Mouse (Mus musculus) liver, embryonic 11.5 days (tissue): ENCODE measurements at regions not wholly inside any gene's neighbourhood (a gene's known extent, or its start where the extent isn't known, plus 50 kb on each side); places are given as distances from the start of the nearest gene placed in this dataset.

ENCODE experiments used
- ATAC-seq: fragments of 200-750 bp; cut with Nextera tagmentation; replicated peaks from 2 replicates; pipeline ENCODE4 v1.8.0; 2017; ENCODE audit warnings: moderate number of reproducible peaks, mild to moderate bottlenecking, moderate TSS enrichment, moderate library complexity; ENCODE audit not compliant: low FRiP score
- DNase-seq: peaks from one replicate; pipeline ENCODE4 v3.0.0-alpha.2; 2017; ENCODE audit warnings: low spot score
- H3K27ac ChIP-seq: fragments of 300-500 bp; sonication (generic); 2 replicates; pipeline ENCODE4 v1.5.1; 2014; ENCODE audit warnings: mild to moderate bottlenecking, low read depth, low read length, control low read depth
- H3K27me3 ChIP-seq: fragments of 300-500 bp; sonication (generic); replicated peaks from 2 replicates; pipeline ENCODE4 v1.6.1; 2014; ENCODE audit warnings: low read length, mixed read lengths; ENCODE audit not compliant: control insufficient read depth, insufficient read depth
- H3K36me3 ChIP-seq: fragments of 300-500 bp; sonication (generic); 2 replicates; pipeline ENCODE4 v1.6.1; 2014; ENCODE audit warnings: mild to moderate bottlenecking, low read length, moderate library complexity, mixed read lengths; ENCODE audit not compliant: control insufficient read depth, insufficient read depth
- H3K4me1 ChIP-seq: fragments of 300-500 bp; sonication (generic); replicated peaks from 2 replicates; pipeline ENCODE4 v1.6.1; 2014; ENCODE audit warnings: low read length, mixed read lengths; ENCODE audit not compliant: control insufficient read depth, insufficient read depth
- H3K4me2 ChIP-seq: fragments of 300-500 bp; sonication (generic); 2 replicates; pipeline ENCODE4 v1.6.1; 2014; ENCODE audit warnings: mild to moderate bottlenecking, control low read depth, moderate library complexity
- H3K4me3 ChIP-seq: fragments of 300-500 bp; sonication (generic); 2 replicates; pipeline ENCODE4 v1.5.1; 2014; ENCODE audit warnings: low read depth, low read length, control low read depth
- H3K9ac ChIP-seq: fragments of 300-500 bp; sonication (generic); 2 replicates; pipeline ENCODE4 v1.6.1; 2014; ENCODE audit warnings: low read depth, low read length, control low read depth
- H3K9me3 ChIP-seq: fragments of 300-500 bp; sonication (generic); 2 replicates; pipeline ENCODE4 v1.6.1; 2016; ENCODE audit warnings: low read length, inconsistent platforms, mixed read lengths; ENCODE audit not compliant: control insufficient read depth
- whole genome bisulfite sequencing: fragments of 180-500 bp; shearing (Covaris S2); extraction: QIAGEN DNeasy Blood & Tissue Kit; methylation state at CpG from one replicate; pipeline ENCODE4 v1.1.7; 2014; 5-methylcytosine and 5-hydroxymethylcytosine counted together

GRCm38 (mm10) chr11:39550066-39550465, 1144.9 kb downstream of the Mat2b start:
- DNase-seq = no peak
- no peak overlapping the region for H3K9ac ChIP-seq
- H3K4me1 ChIP-seq = no peaks in the 10 kb centered on the region
- no peak for ATAC-seq
- H3K9me3 ChIP-seq = no peaks in the 10 kb centered on the region
- no peak overlapping the region for H3K4me3 ChIP-seq
- H3K4me2 ChIP-seq = no peak overlapping the region
- WGBS = 64% methylated on average over 3 of the region's 3 CpGs
- H3K27ac ChIP-seq = no peak overlapping the region
- H3K36me3 ChIP-seq = no peaks in the 10 kb centered on the region
- H3K27me3 ChIP-seq = no peaks in the 10 kb centered on the region

- ATAC-seq (no peak), DNase-seq (no peak)
- no peak overlapping the region for H3K9ac ChIP-seq
- H3K36me3 ChIP-seq = no peaks in the 10 kb centered on the region
- no peaks in the 10 kb centered on the region for H3K4me1 ChIP-seq
- no peaks in the 10 kb centered on the region for H3K9me3 ChIP-seq
- WGBS = 42% methylated on average over 7 of the region's 7 CpGs
- H3K4me3 ChIP-seq = no peak overlapping the region
- no peak overlapping the region for H3K27ac ChIP-seq
- no peaks in the 10 kb centered on the region for H3K27me3 ChIP-seq
- no peak overlapping the region for H3K4me2 ChIP-seq
These were observed 1169.9 kb downstream of the Mat2b start for GRCm38 (mm10) chr11:39524866-39525649.

DNA sequence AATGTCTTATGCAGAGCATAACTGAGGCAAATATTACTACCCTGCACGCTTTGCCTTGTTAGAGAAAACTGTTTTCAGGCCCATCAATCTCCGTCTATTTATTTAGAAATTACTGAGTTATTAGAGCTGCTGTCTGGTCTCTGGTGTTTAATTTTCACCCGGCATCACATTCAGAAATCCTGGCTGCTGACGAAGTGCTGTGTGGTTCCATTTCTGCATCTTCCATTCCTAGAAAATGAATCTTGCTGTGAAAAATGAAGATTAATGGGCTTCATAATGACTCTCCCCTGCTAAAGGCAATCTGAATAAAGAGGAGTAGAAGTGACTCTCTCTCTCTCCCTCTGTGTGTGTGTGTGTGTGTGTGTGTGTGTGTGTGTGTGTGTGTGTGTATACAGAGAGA, 1199.8 kb downstream of the Mat2b start:
- Histone ChIP-seq H3K27me3 (no peaks in the 10 kb centered on the region), H3K4me3 (no peak overlapping the region), H3K4me1 (no peaks in the 10 kb centered on the region), H3K4me2 (no peak overlapping the region), H3K9ac (no peak overlapping the region), H3K36me3 (no peaks in the 10 kb centered on the region), H3K27ac (no peak overlapping the region), H3K9me3 (no peaks in the 10 kb centered on the region)
- no peak for DNase-seq
- 62% methylated on average over 4 of the region's 4 CpGs for WGBS
- ATAC-seq = no peak

DNA sequence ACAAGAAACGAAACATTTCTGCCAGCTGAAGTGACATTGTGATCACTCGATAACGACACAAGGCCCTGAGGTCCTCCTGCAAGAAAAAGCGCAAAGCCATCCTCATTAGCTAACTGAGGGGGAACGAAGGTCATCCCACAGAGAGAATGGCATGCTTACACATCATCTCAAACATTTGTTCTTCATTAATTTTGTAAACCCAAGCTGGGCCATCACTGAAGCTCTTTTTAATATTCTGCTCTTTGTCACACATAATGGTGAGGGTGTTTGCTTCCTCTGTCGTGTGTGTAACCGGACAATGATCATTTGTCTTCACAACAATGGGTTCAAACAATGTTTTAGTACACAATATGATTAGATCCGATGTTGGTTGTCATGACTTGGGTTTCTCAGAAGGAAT, 1217.9 kb downstream of the Mat2b start:
- no peak overlapping the region for H3K4me3 ChIP-seq
- no peak overlapping the region for H3K4me2 ChIP-seq
- no peaks in the 10 kb centered on the region for H3K4me1 ChIP-seq
- no peaks in the 10 kb centered on the region for H3K36me3 ChIP-seq
- H3K9me3 ChIP-seq = no peaks in the 10 kb centered on the region
- WGBS = 70% methylated on average over 8 of the region's 8 CpGs
- H3K27ac ChIP-seq = no peak overlapping the region
- no peak for DNase-seq
- H3K9ac ChIP-seq = no peak overlapping the region
- H3K27me3 ChIP-seq = no peaks in the 10 kb centered on the region
- no peak for ATAC-seq

DNA sequence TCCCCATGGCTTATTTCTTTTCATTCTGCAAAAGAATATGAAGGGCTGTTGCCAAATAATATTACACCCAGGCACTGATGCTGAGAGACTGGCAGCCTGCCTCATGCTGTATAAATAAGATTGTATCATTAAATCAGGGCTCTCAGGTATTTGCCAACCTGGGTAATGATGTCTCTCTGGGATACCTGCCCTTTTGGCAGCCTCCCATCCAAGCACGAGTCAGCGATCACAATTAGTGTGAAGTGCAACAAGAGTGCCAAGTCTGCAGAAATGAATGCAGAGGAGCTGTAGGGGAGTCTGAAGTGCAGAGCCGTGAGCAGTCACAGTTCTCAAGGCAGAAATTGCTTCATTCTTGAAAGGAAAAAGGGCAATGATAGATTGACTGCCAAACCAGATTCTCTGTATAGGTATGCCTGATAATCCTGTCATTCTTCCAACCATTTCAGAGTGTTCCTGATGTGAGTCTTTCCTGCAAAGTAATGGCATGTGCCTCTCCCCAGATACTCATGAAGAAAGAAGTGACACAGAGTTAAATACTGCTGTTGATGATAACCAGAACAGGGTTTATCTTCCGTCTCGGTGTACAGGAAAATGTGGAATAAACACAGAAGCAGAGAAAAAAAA, 1241.6 kb downstream of the Mat2b start:
- DNase-seq = no peak
- no peak overlapping the region for H3K4me2 ChIP-seq
- H3K27ac ChIP-seq = no peak overlapping the region
- ATAC-seq = no peak
- WGBS = 63% methylated on average over 5 of the region's 5 CpGs
- no peaks in the 10 kb centered on the region for H3K4me1 ChIP-seq
- no peaks in the 10 kb centered on the region for H3K36me3 ChIP-seq
- H3K9ac ChIP-seq = no peak overlapping the region
- no peaks in the 10 kb centered on the region for H3K27me3 ChIP-seq
- H3K4me3 ChIP-seq = no peak overlapping the region
- H3K9me3 ChIP-seq = no peaks in the 10 kb centered on the region

DNA sequence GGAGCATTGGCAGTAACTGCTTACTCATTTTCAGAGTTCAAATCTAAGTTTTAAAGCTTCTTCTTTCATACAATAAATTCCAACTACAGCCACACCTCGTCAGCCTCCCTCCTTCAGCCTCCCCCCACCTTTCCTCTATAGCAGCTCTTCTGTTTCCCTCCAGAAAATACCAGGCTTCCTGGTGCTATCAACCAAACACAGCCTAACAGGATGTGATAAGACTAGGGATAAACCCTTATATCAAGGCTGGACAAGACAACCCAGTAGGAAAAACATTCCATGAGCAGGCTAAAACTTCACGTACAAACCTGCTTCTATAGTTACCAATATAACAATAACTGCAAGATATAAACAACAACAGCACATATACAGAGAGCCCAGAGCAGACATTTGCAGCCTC, 1248.6 kb downstream of the Mat2b start:
- Histone ChIP-seq H3K9me3 (no peaks in the 10 kb centered on the region), H3K4me2 (no peak overlapping the region), H3K4me3 (no peak overlapping the region), H3K9ac (no peak overlapping the region), H3K27me3 (no peaks in the 10 kb centered on the region), H3K4me1 (no peaks in the 10 kb centered on the region), H3K36me3 (no peaks in the 10 kb centered on the region), H3K27ac (no peak overlapping the region)
- 24% methylated on average over 2 of the region's 2 CpGs for WGBS
- DNase-seq (no peak), ATAC-seq (no peak)

DNA sequence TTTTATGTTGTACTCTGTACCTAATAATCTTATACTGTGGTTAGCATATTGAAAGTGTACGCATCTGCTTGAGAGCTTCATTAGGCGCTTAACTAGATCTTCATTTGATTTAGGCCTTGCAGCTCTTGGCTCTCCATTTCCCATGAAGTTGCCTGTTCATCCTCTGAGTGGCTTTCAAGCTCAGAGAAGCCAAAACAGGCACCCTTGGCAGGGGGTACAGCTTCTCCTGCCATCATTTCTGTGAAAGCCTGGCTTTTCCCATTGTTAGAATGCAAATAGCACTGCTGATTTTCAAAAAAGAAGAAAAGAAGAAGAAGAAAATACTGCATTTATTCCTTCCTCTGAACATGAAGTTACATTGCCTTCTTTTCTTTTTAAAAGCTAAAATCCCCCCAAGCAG, 1283.3 kb downstream of the Mat2b start:
- Histone ChIP-seq H3K9me3 (no peaks in the 10 kb centered on the region), H3K4me2 (no peak overlapping the region), H3K4me3 (no peak overlapping the region), H3K4me1 (no peaks in the 10 kb centered on the region), H3K27ac (no peak overlapping the region), H3K9ac (no peak overlapping the region), H3K36me3 (no peaks in the 10 kb centered on the region), H3K27me3 (no peaks in the 10 kb centered on the region)
- DNase-seq (no peak), ATAC-seq (no peak)
- 79% methylated on average over 2 of the region's 2 CpGs for WGBS

DNA sequence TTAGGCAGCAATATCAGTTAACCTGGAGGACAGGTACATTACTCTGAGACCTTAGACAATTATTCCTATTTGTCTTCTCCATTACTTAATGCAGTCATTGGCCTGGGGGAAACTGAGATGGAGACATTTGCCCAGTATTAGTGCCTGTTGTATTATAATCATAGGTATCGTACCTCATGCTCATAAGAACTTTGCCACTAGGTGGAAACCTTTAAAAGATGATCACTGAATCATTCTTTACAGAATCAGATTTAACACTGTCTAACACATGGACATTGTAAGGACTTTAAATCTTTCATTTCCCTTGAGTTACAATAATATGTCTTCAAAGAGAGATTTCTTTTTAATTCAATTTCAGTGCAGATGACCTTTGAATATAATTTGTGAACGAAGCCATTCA, 1283.8 kb downstream of the Mat2b start:
- Histone ChIP-seq H3K4me2 (no peak overlapping the region), H3K36me3 (no peaks in the 10 kb centered on the region), H3K9me3 (no peaks in the 10 kb centered on the region), H3K27me3 (no peaks in the 10 kb centered on the region), H3K4me1 (no peaks in the 10 kb centered on the region), H3K4me3 (no peak overlapping the region), H3K9ac (no peak overlapping the region), H3K27ac (no peak overlapping the region)
- DNase-seq = no peak
- no peak for ATAC-seq
- whole genome bisulfite sequencing = 84% methylated on average over 2 of the region's 2 CpGs

GRCm38 (mm10) chr11:39364827-39365226, 1330.2 kb downstream of the Mat2b start:
- no peaks in the 10 kb centered on the region for H3K9me3 ChIP-seq

More at GRCm38 (mm10) chr11:39364827-39365226, 1330.2 kb downstream of the Mat2b start:
- Histone ChIP-seq H3K4me3 (no peak overlapping the region), H3K9ac (no peak overlapping the region), H3K4me2 (no peak overlapping the region), H3K27me3 (no peaks in the 10 kb centered on the region), H3K27ac (no peak overlapping the region), H3K36me3 (no peaks in the 10 kb centered on the region), H3K4me1 (no peaks in the 10 kb centered on the region)
- ATAC-seq (no peak), DNase-seq (no peak)
